Mouse (Mus musculus): ENCODE data around the gene Has1.
"Not testable (repeated sequence)": the region's sequence is repeated elsewhere in the genome, so short reads cannot be mapped to it uniquely, and the experiment has no call there.

The Has1 gene

DNA sequence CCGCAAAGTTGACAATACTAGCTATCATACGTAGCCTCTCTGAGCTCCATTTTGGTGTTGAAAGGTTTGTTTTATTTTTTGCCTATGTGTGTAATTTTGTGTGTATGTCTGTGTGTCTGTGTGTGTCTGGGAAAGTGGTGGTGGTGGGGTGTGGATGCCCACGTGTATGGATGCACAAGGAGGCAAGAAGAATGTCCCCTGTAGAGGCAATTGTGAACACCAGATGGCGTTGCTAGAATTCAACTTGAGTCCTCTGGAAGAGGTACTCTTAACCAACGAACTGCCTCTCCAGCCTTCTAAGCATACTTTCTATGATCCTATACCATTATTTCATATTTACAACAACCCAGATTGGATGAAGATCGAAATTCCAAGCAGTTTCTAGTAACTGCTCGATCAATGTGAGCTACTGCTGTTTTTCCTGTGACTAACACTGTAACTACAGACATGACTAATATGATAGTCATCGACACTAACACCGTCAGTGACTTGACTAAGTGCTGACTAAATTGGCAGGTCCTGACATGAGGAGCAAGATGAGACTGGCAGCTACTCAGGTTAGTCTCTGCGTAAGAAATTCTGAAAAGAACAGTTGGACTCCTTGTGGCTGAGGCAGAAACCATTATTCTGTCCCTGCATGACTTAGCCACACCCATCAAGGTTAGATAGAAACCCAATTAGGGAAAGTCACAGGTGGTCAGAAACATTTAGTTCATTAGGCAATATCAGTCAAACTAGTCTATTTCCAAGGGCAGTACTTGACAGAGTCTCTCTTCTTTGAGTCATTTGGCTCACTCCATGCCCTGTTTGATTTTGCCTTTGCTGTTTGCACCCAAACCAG, 9.6 kb downstream of the Has1 start:
- no peak for DNase-seq (ENCODE audit: extremely low spot score, low read depth, low spot score)

DNA sequence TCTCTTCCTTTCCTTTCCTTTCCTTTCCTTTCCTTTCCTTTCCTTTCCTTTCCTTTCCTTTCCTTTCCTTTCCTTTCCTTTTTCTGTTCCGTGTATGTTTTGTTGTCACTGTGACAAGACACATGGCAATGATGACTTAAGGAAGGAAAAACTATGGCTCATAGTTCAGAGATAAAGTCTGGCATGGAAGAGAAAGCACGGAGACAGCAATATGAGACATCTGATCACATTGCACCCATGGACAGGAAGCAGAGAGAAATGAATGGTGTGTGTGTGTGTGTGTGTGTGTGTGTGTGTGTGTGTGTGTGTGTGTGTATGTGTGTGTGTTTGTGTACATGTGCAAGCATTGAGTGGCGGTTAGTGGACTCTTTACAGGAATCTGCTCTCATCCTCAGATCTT, 10.4 kb downstream of the Has1 start:
- not testable (repeated sequence) for DNase-seq (ENCODE audit: extremely low spot score, low read depth, low spot score)

DNA sequence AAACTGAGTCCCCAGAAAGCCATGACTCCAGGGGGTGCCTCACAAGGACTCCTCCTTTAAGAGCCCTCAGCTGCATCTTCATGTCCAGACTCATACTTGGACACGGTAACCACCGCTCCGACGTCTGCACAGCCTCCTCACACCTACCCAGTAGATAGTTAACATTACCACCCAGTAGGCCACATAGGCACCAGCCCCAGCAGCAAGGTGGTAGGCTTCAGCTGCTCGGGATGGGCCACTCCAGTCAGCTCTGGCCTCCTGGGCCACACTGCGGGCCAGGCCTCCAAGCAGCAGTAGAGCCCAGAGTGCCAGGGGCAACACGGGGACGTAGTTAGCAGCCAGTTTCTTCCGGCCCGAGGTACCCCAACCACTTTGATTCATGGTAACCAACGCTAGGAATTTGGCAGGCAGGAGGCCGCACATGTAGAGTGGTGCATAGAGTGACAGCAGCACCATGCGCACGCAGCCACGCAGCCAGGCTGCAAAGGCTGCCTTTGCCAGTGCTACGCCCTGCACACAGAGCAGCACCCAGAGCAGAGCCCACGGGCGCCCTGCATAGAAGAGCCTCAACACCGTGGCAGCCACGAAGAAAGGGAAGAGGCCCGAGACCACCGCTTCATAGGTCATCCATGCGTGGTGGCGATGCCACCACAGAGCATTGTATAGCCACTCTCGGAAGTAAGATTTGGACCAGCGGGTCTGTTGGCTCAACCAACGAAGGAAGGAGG, 11.3 kb downstream of the Has1 start:
- no peak for DNase-seq (ENCODE audit: extremely low spot score, low read depth, low spot score)

DNA sequence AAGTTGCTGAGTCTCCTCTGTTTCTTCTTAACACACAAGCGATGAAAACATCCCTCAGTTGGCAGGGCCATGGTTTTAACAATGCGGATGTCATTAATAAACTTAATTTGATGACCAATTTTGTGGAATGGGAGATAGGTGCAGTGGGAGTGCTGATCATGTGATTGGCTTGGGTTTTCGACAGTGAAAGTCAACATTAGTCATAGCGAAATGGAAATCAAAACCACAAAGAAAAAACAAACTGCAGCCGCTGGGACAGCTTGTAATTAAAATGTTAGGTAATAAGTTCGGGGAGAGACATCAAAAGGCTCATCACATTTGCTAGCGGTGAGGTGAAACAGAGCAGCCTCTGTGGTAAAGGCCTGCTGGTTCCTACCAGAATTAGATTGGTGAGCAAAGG, 14.2 kb downstream of the Has1 start:
- DNase-seq (ENCODE audit: extremely low spot score, low read depth, low spot score) = no peak

DNA sequence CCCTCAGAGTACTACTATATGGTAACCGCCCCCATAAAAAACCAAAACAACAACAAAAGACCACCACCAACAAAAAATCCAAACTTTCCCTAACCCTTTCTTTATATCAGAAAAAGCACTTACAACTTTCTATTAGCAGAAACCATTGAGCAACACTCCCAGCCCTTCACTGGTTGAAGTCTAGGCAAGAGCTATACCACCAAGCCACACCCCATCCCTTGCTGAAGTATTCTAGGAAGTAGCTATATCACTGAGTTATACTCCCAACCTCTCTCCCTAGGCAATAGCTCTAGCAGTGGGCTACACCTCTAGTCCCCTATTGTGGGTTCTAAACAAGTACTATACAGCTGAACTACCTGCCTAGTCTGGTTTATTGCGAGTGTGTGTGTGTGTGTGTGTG, 15.7 kb downstream of the Has1 start:
- no peak for DNase-seq (ENCODE audit: extremely low spot score, low read depth, low spot score)

DNA sequence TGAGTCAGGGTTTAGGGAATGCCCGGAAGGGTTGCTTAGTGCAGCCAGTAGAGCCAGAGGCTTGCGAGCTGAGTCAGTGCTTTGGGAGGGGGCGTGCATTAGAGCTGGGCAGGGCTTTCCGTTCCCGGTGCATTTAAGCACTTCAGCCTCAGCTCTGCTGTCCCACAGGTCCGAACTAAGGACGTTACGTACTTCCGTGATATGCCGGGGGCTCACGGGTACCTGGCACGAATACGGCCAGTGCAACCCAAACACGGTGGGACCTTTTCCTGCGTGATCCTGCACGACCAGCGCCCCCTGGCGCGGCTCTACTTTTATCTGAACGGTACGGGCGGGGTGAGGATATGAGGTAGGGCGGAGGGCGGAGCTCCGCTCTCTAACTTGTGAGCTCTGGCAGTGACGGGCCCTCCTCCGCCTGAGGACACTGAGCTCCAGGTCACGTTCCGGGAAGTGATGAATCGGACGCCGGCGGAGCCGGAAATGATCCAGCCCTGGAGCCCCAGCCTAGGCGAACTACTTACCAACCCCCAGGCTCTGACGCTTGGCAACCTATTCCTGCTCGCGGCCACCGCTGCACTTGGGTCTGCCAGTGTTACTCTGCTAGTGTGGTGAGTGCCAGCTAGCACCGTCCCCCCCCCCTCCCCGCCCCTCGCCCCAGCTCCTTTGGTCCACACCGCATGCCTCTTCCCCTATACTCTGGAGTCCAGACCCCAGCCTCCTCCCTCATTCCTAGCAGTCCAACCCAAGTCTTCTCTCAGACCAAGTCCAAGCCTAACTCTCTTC, 16.9 kb downstream of the Has1 start:
- no peak for DNase-seq (ENCODE audit: extremely low spot score, low read depth, low spot score)

DNA sequence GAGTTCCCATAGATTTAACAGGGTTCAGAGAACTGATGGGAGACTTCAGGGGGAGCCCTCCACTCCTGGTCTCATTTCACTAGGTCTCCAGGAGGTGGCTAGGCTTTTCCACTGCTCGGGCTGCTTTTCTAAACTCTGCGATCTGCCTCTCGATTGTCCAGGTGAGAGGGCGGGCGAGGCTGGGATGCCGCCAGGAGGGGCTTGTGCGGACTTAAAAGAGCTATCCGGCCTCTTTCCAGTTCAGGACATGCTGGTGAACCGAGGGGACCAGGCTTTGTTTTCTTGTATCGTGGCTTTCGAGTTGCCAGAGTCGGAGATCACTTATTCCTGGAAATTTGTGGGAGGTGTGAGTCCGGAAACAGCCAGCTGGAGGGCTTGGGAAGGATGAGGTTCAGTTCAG, 17.6 kb downstream of the Has1 start:
- no peak for DNase-seq (ENCODE audit: extremely low spot score, low read depth, low spot score)

DNA sequence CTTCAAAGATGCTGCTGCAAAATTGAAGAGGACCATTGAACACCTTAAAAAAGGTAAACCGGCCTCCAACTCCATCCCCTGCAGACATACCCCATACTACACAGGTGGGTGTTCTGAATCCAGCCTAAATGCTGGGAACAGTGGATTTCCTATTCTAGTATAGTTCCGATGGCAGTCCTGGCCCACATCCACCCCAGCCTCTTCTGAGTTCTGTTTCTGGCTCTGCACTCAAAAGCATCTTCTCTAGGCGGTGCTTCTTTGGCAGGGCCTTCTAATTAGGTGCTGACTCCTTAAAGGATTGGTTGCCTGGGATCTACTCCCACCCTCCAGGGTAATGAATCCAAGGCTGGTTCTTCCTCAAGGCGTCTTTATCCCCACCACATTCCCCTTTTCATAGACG, 18.9 kb downstream of the Has1 start:
- no peak for DNase-seq (ENCODE audit: extremely low spot score, low read depth, low spot score)

DNA sequence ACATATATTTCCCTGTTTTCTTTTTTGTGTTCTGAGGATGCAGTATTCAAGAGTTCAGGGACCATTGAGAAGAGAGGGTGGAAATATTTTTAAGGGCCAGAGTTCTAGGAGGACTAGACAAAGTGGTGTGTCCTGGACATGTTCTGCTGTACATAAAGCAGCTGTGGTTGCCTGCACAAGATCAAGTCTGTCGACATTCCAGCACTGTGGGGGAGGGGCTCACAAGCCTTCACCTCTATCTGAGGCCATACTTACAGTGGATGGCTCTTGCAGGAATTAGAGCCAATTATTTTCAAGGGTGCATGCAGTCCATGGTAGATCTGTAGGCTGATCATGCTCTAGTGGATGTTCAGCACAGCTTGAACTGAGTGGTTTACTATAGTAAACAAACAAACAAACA, 20.1 kb downstream of the Has1 start:
- no peak for DNase-seq (ENCODE audit: extremely low spot score, low read depth, low spot score)

DNA sequence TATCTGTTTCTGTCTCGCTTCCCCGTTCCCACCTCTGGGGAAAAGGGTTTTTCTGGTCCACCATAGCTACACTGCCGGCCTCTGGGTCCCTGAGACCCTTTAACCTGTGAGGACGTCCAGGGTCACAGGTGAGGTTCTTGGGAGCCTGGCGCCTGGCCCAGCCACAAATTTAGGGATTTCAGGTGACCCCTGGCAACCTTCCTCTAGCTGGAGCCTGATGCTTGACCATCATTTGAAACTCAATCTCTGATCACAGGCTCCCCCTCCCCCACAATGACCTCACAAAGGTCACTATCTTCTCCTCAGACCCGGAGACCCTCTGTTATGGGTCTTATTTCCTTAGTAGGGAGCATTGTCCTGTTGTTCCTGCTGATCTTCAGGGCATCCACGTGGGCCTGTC, 24.3 kb downstream of the Has1 start:
- DNase-seq (ENCODE audit: extremely low spot score, low read depth, low spot score) = no peak

DNA sequence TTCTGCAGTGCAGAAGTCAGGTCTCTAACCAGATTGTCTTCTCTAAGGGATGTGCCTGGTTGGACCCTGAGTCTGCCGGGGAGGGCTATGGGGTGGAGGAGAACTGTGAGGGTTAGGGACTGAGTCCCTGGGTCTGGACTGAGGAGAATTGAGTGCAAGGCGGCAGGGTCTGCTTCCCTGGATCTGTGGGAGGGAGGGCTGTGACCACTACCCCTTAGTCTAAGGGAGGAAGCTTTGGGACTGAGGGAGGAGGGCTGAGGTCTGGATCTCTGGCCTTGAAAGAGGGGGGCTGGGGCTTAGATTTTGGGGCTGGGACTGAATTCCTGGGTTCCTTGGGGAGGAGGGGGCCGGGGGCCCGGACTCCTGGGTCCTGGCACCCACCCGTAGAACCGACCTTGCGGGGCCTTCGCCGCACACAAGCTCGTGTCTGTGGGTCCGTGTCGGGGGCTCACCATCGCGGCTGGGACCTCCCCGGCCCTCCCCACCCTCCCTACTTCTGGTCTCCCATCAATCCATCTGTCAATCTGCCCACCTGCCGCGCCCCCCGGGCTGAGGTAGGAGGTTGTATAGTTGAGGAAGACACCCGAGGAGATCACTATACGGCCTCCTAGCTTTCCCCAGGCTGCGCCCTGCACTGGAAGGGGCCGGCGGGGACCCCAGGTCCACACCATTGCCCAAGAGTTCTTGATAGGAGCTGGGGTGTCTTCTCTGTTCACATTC, 25.0 kb downstream of the Has1 start:
- DNase-seq (ENCODE audit: extremely low spot score, low read depth, low spot score) = no peak

DNA sequence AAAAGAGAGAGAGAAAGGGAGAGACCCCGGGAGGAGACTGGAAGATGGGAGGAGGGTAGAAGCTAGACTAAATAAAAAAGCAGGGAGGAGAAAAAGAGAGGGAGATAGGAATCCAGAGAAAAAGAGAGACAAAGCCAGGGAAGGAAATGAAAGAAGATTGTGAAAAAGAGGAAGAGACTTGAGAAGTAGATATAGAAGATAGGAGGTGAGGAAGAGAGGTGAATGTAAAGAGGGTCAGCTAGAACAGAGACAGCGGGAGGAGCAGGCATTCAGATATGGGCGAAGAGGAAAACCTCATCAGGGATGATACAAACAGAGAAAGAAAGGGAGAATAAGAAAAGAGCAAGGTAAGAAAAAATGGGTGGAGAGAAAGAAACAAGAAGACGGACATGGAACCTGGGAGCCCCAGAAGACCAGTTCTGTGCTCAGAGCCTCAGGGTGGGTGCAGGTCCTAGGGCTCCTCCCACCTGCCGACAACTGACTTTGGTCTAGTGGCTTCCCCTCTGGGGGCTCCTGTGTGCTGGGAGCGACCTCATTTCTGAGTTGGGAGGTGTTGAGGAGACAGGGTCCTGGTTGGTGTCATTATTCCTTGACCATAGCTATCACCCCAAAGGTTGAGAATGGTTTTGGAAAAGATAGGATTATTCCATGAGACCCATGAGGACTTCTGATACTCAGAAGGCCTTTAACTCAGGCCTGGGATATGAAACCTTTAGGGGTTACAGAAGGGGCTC, 25.8 kb downstream of the Has1 start:
- no peak for DNase-seq (ENCODE audit: extremely low spot score, low read depth, low spot score)

DNA sequence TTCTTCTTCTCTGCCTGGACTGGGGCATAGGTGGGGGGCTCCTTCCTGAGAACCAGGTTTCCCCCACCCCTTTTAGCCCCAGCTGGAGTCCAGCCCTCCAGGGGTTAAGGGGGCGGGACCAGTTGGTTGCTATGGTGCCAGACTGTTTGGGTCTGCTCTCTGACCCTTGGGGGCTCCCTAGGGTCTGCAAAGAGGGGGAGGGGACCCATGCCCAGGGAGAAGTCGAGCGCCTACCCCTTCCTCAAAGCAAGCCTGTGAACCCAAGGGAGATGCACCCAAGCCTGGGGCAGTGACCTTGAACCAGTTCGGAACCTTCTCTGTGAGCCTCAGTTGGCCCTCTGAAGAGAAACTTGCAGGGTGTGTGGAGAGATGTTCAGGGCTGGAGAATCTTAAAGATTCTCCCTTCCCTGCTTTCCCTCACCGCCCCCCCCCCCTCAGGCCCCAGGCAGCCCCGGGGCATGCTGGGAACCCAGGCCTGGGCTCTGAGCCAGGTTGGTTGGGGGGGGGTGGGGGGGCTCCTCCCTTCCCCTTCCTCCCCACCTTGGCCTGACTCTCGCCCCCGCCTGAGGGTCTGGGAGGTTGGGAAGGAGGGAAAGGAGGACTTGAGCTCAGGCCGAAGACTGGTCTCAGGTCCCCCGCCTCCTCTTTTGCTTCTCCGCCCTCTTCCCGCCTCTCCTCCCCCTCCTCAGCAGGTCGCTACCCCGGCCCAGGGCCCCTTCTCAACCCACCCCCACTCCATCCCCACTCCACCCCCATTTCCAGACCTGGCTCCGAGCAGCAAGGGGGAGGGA, 26.6 kb downstream of the Has1 start:
- DNase-seq (ENCODE audit: extremely low spot score, low read depth, low spot score) = no peak

DNA sequence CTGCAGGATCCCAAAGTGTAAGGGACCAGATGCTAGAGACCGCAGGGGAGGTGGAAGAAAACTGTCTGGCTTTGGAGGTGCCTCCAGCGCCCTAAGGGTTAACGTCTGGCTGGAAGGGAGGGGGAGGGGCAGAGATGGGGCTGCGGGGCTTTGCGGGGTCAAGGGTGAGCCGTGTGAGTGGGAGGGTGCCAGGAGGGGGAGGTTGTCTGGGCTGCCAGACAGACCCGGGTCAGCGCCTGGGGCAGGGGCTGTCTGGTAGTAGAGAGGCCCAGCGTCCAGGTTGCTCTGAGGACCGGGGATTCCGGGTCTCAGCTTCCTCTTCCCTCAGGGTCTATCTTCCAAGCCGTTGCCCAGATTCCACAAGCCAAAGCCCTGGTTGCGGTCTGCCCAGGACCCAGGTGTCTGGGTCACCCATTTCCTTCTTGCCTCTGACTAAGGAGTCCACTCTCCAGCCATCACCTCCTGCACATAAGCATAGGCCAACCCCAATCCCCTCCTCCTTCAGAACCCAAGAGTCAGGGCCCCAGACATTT, 27.3 kb downstream of the Has1 start:
- DNase-seq (ENCODE audit: extremely low spot score, low read depth, low spot score) = no peak

DNA sequence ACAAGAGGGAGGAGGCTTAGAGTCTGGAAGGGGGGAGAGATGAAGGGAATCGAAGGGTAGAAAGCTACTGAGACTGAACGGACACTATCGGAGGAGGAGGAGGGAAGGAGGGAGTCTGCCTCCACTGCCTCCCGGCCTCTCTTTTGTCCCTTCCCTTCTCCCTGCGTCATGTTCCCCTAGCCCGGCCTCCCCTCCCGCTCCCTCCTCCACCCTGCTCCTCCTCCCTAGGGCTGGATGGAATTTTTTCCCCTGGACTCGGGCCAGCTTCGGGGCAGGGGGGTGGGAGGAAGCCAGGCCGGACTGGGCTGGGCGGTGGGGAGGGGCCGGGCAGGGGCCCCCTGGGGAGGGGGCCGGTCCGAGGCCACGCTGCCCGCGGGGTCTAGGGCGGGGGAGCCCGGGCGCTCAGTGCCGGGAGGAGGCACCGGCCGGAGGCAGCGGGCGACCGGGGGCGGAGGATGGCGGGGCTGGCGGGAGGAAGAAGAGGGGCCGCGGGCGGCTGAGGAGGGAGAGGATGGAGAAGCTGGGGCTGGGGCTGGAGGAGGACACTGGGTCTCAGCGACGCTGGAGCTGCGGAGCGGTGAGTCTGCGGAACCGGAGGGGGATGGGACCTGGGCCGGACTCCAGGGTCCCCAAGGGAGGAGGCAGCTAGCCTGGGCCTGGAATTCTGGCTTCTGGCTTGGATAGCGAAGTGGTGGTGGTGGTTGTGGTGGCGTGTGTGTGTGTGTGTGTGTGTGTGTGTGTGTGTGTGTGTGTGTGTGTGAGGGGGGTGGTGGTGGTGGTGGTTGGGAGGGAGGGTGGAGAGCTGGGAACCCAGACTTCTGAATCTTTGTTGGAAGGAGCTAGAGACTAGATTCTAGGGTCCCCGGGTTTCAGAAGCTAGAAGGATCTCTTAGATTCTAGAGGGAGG, 28.0 kb downstream of the Has1 start, which contains the start of gene Spaca6:
Spaca6 (plus strand) TSS at position 408 of the 907 bp plus-strand sequence.
- no peak for DNase-seq (ENCODE audit: extremely low spot score, low read depth, low spot score)

DNA sequence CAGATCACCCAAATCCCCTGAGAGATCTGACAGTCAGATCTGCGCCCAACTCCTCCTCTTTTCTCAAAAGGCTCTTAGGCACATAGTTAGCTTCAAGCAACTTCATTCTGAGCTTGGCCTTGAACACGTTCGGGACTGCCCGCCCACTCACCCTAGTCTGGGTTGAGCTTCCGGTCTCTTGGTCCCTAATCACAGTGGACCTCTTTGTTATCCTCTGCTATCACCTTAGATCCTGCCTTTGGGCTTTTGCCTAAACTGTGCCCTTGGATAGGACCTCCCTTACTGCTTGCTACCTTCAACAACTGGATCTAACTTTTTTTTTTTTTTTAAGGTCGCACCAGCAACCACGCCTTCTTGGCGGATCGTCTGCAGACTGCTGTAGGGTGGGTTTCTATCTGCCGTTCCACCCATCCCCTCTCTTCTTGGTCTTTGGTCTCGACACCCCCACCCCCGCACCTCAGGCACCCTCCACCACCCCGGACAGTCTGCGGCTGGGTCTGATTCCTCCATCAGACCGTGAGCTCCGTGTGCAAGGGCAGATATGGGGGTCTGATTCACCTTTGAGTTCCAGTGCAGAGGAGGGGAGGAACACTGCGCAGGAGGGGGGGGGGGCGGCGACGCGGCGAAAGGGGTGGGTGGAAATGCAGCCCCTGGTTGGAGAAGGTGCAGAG, 28.9 kb downstream of the Has1 start:
- no peak for DNase-seq (ENCODE audit: extremely low spot score, low read depth, low spot score)

DNA sequence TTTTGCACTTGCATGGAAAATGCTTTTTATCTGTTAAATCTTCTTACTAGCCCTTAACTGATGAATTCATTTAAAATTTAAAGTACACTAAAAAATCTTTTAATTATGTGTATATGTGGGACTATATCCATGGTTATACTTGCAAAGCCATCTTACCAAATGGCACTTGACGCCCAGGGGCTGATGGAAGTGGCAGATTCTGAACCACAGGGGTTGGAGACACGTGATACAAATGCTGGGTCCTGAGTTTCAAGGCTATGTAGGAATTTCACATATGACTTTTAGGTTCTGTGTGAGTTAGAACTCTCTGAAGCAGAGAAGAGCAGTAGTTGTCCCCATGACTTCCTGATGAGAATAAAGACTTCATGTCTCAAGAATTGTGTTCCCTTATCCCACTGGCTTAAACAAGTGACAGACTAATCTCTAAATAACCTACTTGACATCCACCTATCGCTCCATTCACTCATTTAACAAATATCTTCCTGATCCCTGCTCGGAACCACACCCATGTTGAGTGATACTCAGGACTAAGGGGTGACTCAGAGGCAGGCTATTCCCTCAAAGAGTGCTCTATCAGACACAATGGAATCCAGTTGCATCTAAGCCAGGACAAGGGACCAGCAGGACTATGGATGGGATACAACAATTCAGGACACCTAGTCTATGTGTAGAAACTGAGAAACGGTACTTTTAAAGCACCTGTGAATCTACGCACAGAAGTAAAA, 31.2 kb downstream of the Has1 start:
- no peak for DNase-seq (ENCODE audit: extremely low spot score, low read depth, low spot score)
